ENCODE assay signal across 8 mouse cellular contexts in genomic region chr19:7240782-7241690, GRCm38 (mm10). TPM values are rescaled to one million over a fixed set of nuclear protein-coding genes. Genes with fewer than 3 reads are reported as not detected.
DNase-seq lines count a peak whose midpoint lies in the region; ATAC-seq lines count a peak whose summit lies in the region.

TSS of gene Naa40 (minus strand) at chr19:7241183.

- peak; percentile 93 for DNase-seq in adipocyte (ENCODE audit: low spot score)
- peak; percentile 97 for DNase-seq in embryo, embryonic 10 days (ENCODE audit: low spot score)
- DNase-seq in gastrocnemius, postnatal 14 days: peak; percentile 92
- peak; percentile 91 to 97 for DNase-seq in left cerebral cortex, postnatal 10 days (ENCODE audit: extremely low spot score in 1 of 2, low spot score in 2 of 2)
- peak; percentile 94 for DNase-seq in right cerebral cortex, postnatal 25 days
- peak; percentile 88 to 93 for DNase-seq in urinary bladder, postnatal 4 days (ENCODE audit: low spot score in 2 of 2)

- peak; percentile 92 for ATAC-seq in inflammation-experienced regulatory T-cells, adult 6 months
- ATAC-seq in megakaryocyte-erythroid progenitor cell, adult 5-6 weeks (replicated peaks; ENCODE audit: low FRiP score, low TSS enrichment, poor library complexity, severe bottlenecking): peak; percentile 82

- intact Hi-C loops in gastrocnemius, postnatal 14 days (cut with DNase I; ENCODE audit: low total_unique reads): no loop called here
- intact Hi-C loops in left cerebral cortex, postnatal 10 days (cut with DNase I): loop anchor here (5.0 kb wide), 1 partner anchor 176 kb away; the partner anchor contains the start of gene 2700081O15Rik

RNA-seq across cellular contexts. Expression of gene Naa40, which starts in this region (rescaled TPM):
- total RNA-seq in gastrocnemius, postnatal 14 days (2021): 10 to 100 TPM in 1 of 2 experiments, 1 to 10 TPM in 1; 9.1 to 11.7 TPM
- polyA plus RNA-seq in inflammation-experienced regulatory T-cells, adult 6 months (2017; shearing (Covaris generic)): 10 to 100 TPM; 21.3 to 28.4 (median 27.4) TPM
- 10 to 100 TPM; 40.6 to 41.5 TPM for total RNA-seq in left cerebral cortex, postnatal 10 days (2021)
- total RNA-seq in megakaryocyte-erythroid progenitor cell, adult 5-6 weeks (2014; fragmentation: Nextera tagmentation): 66.8 and 78.6 TPM in 2 replicates
- total RNA-seq in megakaryocyte-erythroid progenitor cell, adult 5-6 weeks (2017): 45.4 and 49.0 TPM in 2 replicates

Comparison
In these comparisons a context has a peak if more than half of its experiments do, and no peak if none do; other contexts are left out.
1. Peak in every context shown above with its lines: DNase-seq and ATAC-seq.